Mouse (Mus musculus) CH12.LX (cell line): ENCODE measurements around the gene Dock10. TPM values are rescaled to one million over a fixed set of nuclear protein-coding genes. Genes with fewer than 3 reads are reported as not detected.
A peak's percentile ranks its signal among the peaks of the same experiment; 100 is the strongest.

Source experiments
- DNase-seq: peaks from one replicate; pipeline ENCODE4 v3.0.0-alpha.2; 2013; ENCODE audit errors: extremely low read depth
- H3K27ac ChIP-seq: 2 replicates; pipeline ENCODE4 v1.5.1; 2012; ENCODE audit warnings: low read depth, mild to moderate bottlenecking, control low read depth, moderate library complexity; ENCODE audit not compliant: insufficient read depth
- H3K27me3 ChIP-seq: replicated peaks from 2 replicates; pipeline ENCODE3; 2012; ENCODE audit warnings: inconsistent platforms
- H3K36me3 ChIP-seq, 2 experiments: replicated peaks in 1 of 2; 2 replicates each; pipeline versions ENCODE3 to v1.6.1; 2012; ENCODE audit warnings: inconsistent platforms in 1 of 2, low read length in 1 of 2, mild to moderate bottlenecking in 1 of 2, mixed read lengths in 1 of 2, moderate library complexity in 1 of 2; ENCODE audit not compliant: control insufficient read depth in 1 of 2, insufficient read depth in 1 of 2
- H3K4me1 ChIP-seq, 2 experiments: 2 replicates each; pipeline ENCODE4 v1.6.1; 2012; ENCODE audit warnings: inconsistent platforms in 1 of 2, moderate library complexity in 1 of 2; ENCODE audit not compliant: insufficient read depth in 2 of 2, control insufficient read depth in 1 of 2
- H3K4me2 ChIP-seq: 2 replicates; pipeline ENCODE4 v1.6.1; 2012; ENCODE audit warnings: low read depth, mild to moderate bottlenecking, control low read depth; ENCODE audit not compliant: poor library complexity, insufficient read depth, severe bottlenecking
- H3K4me3 ChIP-seq, 3 experiments: fragments of 150-350 bp in 1 of 3; sonication (generic) in 1 of 3; replicated peaks in 1 of 3; 2 replicates each; pipeline versions ENCODE3 to v1.5.1; 2011 to 2012; ENCODE audit warnings: low read depth in 2 of 3, low read length in 2 of 3, mild to moderate bottlenecking in 2 of 3, moderate library complexity in 2 of 3, control low read depth in 1 of 3, improper control_type of control experiment in 1 of 3, inconsistent platforms in 1 of 3, mixed read lengths in 1 of 3; ENCODE audit not compliant: poor library complexity in 1 of 3
- H3K79me2 ChIP-seq: replicated peaks from 2 replicates; pipeline ENCODE4 v1.6.1; 2012; ENCODE audit warnings: mild to moderate bottlenecking, moderate library complexity; ENCODE audit not compliant: control insufficient read depth, poor library complexity, insufficient read depth, severe bottlenecking; ENCODE audit errors: extremely low read depth
- H3K9ac ChIP-seq: 2 replicates; pipeline ENCODE4 v1.6.1; 2012; ENCODE audit warnings: low read depth, mild to moderate bottlenecking, control low read depth, moderate library complexity; ENCODE audit not compliant: insufficient read depth
- H3K9me3 ChIP-seq: replicated peaks from 2 replicates; pipeline ENCODE3; 2012; ENCODE audit warnings: low read length, inconsistent platforms, mixed read lengths
- BHLHE40 ChIP-seq: IDR thresholded peaks from 2 replicates; pipeline ENCODE4 v1.6.1; 2011; ENCODE audit warnings: mild to moderate bottlenecking, low read depth, low read length, improper control_type of control experiment
- E2F4 ChIP-seq: IDR thresholded peaks from 2 replicates; pipeline ENCODE4 v1.6.1; 2011; ENCODE audit warnings: low read depth, low read length, improper control_type of control experiment; ENCODE audit not compliant: insufficient replicate concordance
- ELF1 ChIP-seq: IDR thresholded peaks from 2 replicates; pipeline ENCODE4 v1.6.1; 2014; ENCODE audit warnings: low read depth, mild to moderate bottlenecking, inconsistent platforms, low read length, improper control_type of control experiment
- ETS1 ChIP-seq: conservative IDR thresholded peaks from 2 replicates; pipeline ENCODE4 v1.6.1; 2012; ENCODE audit warnings: low read depth, mild to moderate bottlenecking, inconsistent platforms, low read length, improper control_type of control experiment, moderate library complexity
- GABPA ChIP-seq: IDR thresholded peaks from 2 replicates; pipeline ENCODE4 v1.6.1; 2012; ENCODE audit warnings: low read depth, low read length, improper control_type of control experiment, inconsistent platforms; ENCODE audit not compliant: insufficient replicate concordance
- KAT2A ChIP-seq: IDR thresholded peaks from 2 replicates; pipeline ENCODE4 v1.6.1; 2012; ENCODE audit warnings: low read length, improper control_type of control experiment, inconsistent platforms; ENCODE audit not compliant: insufficient replicate concordance
- MAFK ChIP-seq: IDR thresholded peaks from 2 replicates; pipeline ENCODE4 v1.6.1; 2011; ENCODE audit warnings: low read length, improper control_type of control experiment; ENCODE audit not compliant: insufficient replicate concordance
- MAX ChIP-seq: IDR thresholded peaks from 2 replicates; pipeline ENCODE4 v1.6.1; 2011; ENCODE audit warnings: low read length, improper control_type of control experiment
- MAZ ChIP-seq: IDR thresholded peaks from 2 replicates; pipeline ENCODE4 v1.6.1; 2012; ENCODE audit warnings: low read depth, mild to moderate bottlenecking, inconsistent platforms, low read length, improper control_type of control experiment, moderate library complexity
- TBP ChIP-seq: conservative IDR thresholded peaks from 2 replicates; pipeline ENCODE4 v1.6.1; 2011; ENCODE audit warnings: low read depth, low read length, improper control_type of control experiment
- ZC3H11A ChIP-seq: IDR thresholded peaks from 2 replicates; pipeline ENCODE4 v1.6.1; 2012; ENCODE audit warnings: low read depth, mild to moderate bottlenecking, inconsistent platforms, low read length, improper control_type of control experiment
- ZMIZ1 ChIP-seq: IDR thresholded peaks from 2 replicates; pipeline ENCODE4 v1.6.1; 2012; ENCODE audit warnings: low read depth, mild to moderate bottlenecking, inconsistent platforms, low read length, improper control_type of control experiment
- ZNF384 ChIP-seq: IDR thresholded peaks from 2 replicates; pipeline ENCODE4 v1.6.1; 2012; ENCODE audit warnings: low read depth, low read length, improper control_type of control experiment, inconsistent platforms
- dilution Hi-C: fragments of 300-500 bp; cut with MboI; formaldehyde crosslinking; loops from 2 replicates; pipeline ENCODE4 v1.14.3; 2020; ENCODE audit warnings: low sequenced_read_pairs; ENCODE audit not compliant: extremely low pct_unique_long_range_greater_than_20kb, extremely low pct_ligation_motif_present
- in situ Hi-C: fragments of 300-500 bp; cut with MboI; formaldehyde crosslinking; loops from 3 replicates; pipeline ENCODE4 v1.14.3; 2019; ENCODE audit warnings: low sequenced_read_pairs, low pct_ligation_motif_present, low pct_unique_long_range_greater_than_20kb, mixed read lengths
- polyA plus RNA-seq: library from polyadenylated mRNA; unstranded; fragments of >175 nt; gene quantifications from 2 replicates; pipeline ENCODE4 v1.2.1, GENCODE M21; 2012; ENCODE audit warnings: low read depth; ENCODE audit not compliant: insufficient read length
- total RNA-seq, 2 experiments: library from RNA; depleted of rRNA; stranded (reverse); fragments of 300-350 nt in 1 of 2; fragments of >200 nt in 1 of 2; gene quantifications; 2 replicates each; pipeline ENCODE4 v1.2.3; 2012 to 2014

The Dock10 gene
- total and polyA plus RNA-seq, 3 experiments: 44.7 to 77.2 (median 62.2) TPM

- dilution Hi-C loops (no loop called here), in situ Hi-C loops (no loop called here)
- Histone ChIP-seq H3K4me3 (no peak overlapping the region), H3K36me3 (peaks cover 0 to 38% of the 10 kb centered on the region in 2 experiments), H3K9me3 (no peaks in the 10 kb centered on the region), H3K4me1 (peaks cover 0 to 12% of the 10 kb centered on the region in 2 experiments; a peak in 1 of 4 replicates), H3K79me2 (peaks cover 6% of the 10 kb centered on the region; the same call in 1 of the 2 replicates), H3K9ac (no peak overlapping the region), H3K4me2 (no peak overlapping the region), H3K27me3 (no peaks in the 10 kb centered on the region), H3K27ac (no peak overlapping the region)
- TF ChIP-seq E2F4: no peak
- no peak for TF ChIP-seq MAX
- no peak for TF ChIP-seq ZC3H11A
- no peak for TF ChIP-seq MAZ
- no peak for TF ChIP-seq GABPA
- TF ChIP-seq BHLHE40: no peak
- TF ChIP-seq KAT2A: no peak
- TF ChIP-seq ZMIZ1: no peak
- no peak for DNase-seq
Observed at GRCm38 (mm10) chr1:80703279-80703678, 55.0 kb downstream of the Dock10 start.

DNA sequence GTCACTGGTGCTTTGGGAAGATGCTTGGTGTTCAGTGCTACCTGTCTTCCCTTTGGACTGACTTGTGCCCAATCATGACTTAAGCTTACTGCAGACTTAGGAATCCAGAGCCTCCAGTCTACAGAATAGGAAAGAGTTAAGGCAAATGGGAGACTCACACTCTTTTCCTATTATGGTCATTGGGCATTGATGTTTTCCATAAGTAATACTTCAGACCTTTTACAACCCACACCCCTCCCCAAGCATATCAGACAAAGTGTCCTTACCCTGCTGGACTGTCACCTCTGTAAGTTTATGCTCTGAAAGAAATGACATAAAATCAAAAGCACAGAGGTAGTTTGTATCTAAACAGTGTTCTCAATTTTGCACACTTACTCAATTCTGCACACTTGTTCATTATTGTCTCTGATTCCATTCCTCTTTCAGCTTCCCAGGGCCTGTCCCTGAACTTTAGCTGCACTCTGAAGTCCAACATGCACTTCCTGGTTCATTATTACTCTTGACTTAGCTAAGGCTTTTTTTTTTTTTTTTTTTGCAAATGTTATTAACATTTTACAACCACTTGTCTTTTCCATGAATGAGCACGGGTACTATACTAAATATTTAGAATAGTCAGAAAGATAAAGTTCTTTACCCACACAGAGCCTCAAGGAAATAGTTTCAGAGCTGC is 82.2 kb downstream of the Dock10 start:
- no peak overlapping the region for H3K4me2 ChIP-seq
- in situ Hi-C loops (loop anchor here (10.0 kb wide), 1 partner anchor 49 kb away; no protein-coding TSS in a partner anchor), dilution Hi-C loops (no loop called here)
- peaks cover 10 to 44% of the 10 kb centered on the region in 2 experiments for H3K4me1 ChIP-seq
- no peaks in the 10 kb centered on the region for H3K9me3 ChIP-seq
- H3K79me2 ChIP-seq: 0 out of 2 replicates have a peak, but pooled peaks cover 2% of the 10 kb centered on the region
- H3K27me3 ChIP-seq: no peaks in the 10 kb centered on the region
- no peak for DNase-seq
- TF ChIP-seq ELF1 (peak; percentile 56; the same call in 1 of the 2 replicates), ZNF384 (peak; percentile 75), BHLHE40 (no peak), MAFK (no peak), ETS1 (no peak), TBP (no peak)
- no peak overlapping the region for H3K27ac ChIP-seq
- no peak overlapping the region for H3K4me3 ChIP-seq
- H3K9ac ChIP-seq: no peak overlapping the region
- H3K36me3 ChIP-seq: peaks cover 2 to 29% of the 10 kb centered on the region in 2 experiments
